Mouse (Mus musculus) heart, adult 11 months (tissue): ENCODE data around the gene Il10rb.

Source experiments
- DNase-seq: peaks from one replicate; pipeline ENCODE4 v3.0.0; 2022

Gene Il10rb

DNA sequence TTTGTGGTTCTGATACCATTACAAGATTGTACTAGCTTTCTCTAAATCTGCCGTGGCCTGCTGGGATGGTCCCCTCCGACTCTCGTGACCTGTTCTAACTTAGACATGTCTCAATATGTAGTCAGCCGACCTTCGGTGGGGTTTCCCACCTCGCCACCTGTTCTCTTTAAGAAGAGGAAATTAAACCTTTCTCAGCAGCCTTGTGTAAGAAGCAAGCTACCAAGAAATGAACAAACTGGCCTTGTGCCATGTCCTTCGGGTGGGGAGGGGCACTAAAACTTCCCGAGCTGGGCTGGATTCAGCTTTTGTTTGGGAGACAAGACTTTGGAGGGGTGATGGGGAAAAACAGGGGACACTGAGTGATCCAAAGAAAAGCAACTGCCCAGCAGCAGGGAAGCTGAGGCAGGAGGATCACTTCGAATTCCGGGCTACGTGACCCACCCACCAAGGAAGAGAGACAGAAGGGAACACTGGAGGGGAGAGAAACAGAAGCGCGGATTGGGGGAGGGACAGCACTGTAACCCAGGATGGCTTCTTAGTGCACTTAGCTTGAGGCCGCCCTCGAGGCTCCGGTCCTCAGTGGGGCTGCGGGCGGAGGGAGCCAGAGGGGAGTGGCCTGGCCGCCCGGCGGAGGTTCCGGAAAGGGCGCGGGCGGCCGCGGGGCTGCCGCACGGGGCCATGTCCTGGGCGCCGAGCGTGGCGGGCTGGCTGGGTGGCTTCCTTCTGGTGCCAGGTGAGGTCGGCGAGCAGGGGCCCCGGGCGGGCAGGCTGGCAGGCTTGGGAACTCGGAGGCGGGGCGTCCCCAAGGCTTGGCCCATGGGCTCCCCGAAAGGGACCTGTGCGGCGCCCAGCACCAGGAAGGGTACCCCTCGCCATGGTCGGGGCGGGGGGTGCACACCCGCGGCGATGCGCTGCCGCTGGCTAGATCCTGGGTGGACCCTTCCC, at the start of gene Il10rb:
Gene Il10rb, plus strand, starts transcription at position 525 of the 945 bp plus-strand sequence.
- peak; percentile 99 for DNase-seq

- DNase-seq: peak; percentile 87
Measured at GRCm38 (mm10) chr16:91356760-91357525, 49.0 kb upstream of the Il10rb start.

GRCm38 (mm10) chr16:91357526-91357900, 48.5 kb upstream of the Il10rb start:
- peak; percentile 73 for DNase-seq

GRCm38 (mm10) chr16:91358555-91358954, 47.4 kb upstream of the Il10rb start:
- peak; percentile 94 for DNase-seq

DNA sequence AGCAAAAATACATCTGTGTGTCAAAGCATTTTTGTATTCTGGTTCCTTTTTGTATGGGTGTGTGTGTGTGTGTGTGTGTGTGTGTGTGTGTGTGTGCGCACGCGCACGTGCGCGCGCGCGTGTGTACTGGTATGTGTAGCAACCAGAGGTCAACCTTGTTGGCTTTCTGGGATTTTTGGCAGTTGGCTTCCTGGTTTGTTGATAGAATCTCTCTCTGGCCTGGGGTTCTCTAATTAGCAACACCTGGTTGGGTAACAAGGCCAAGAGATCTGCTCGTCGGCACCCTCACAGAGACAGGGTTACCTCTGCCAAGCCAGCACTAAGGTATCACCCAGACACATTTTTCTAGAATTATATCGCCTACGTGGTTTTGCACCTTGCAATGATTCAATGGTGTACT, 46.4 kb upstream of the Il10rb start:
- no peak for DNase-seq

GRCm38 (mm10) chr16:91360162-91360561, 45.8 kb upstream of the Il10rb start:
- DNase-seq: no peak

DNA sequence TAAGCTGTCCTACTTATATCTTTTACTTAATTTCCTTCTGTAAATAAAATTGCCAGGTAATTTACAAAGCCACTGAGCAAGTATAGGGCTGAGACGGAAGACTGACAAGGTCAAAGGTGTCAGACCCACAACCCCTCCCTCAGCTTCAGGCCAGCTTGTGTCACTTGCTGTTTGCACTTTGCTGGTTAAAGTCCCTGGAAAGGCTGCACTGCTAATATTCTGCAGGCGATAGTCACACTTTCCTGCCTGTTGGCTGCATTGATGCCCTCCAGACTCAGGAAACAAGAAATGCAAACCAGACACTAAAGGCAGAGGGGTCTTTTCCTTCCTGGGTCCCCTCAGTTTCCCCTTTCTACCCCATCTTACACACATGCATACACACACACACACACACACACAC, 44.0 kb upstream of the Il10rb start:
- peak; percentile 86 for DNase-seq

GRCm38 (mm10) chr16:91362616-91363272, 43.2 kb upstream of the Il10rb start:
- peak; percentile 98 for DNase-seq

GRCm38 (mm10) chr16:91363483-91363882, 42.5 kb upstream of the Il10rb start:
- DNase-seq: peak; percentile 99

GRCm38 (mm10) chr16:91366567-91366966, 39.4 kb upstream of the Il10rb start:
- peak; percentile 86 for DNase-seq

DNA sequence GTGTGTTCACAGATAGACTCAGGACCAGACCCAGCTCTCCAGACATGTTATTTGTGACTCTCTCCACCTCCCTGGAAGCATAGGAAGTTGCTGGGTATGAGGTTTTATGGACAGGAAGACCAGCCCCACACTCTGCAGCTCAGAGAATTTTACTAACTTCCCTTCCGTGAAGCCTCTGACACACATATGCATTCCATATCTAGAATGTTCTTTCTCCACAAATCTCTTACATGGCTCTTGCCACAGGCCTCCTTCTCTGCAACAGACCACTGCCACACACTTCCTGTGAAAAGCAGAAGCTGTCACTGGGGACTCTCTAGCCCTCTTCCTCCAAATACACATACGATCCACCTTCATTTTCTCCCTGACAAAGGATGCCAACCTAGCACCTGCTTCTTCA, 38.9 kb upstream of the Il10rb start:
- DNase-seq: peak; percentile 95

GRCm38 (mm10) chr16:91372577-91373472, 33.1 kb upstream of the Il10rb start, which contains the start of gene Ifnar2:
Ifnar2 (plus strand) TSS chr16:91372783.
- peak; percentile 99 for DNase-seq

GRCm38 (mm10) chr16:91373473-91374252, 32.3 kb upstream of the Il10rb start:
- peak; percentile 88 for DNase-seq

GRCm38 (mm10) chr16:91374253-91374634, 31.7 kb upstream of the Il10rb start:
- peak; percentile 30 for DNase-seq

DNA sequence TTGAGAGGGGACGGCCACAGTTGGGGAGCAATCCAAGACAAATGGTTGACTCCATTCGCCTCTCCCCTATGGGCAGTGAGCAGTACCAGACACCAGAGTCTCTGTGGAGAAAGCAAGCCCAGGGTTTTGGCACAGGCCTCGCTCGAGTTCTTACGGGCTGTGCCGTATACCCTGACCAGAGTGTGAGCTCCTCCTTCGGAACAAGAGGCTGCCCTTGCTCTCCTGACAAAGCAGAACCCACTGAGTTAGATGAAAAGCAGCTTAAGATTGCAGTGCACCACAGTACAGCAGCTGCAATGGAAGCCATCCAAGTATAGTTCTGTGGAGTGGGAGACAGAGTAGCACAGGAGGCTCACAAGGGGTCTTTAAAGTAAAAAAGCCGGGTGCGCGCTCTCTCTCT, 29.3 kb upstream of the Il10rb start:
- no peak for DNase-seq

- DNase-seq: no peak
Measured at GRCm38 (mm10) chr16:91378431-91378986, 27.5 kb upstream of the Il10rb start.

DNA sequence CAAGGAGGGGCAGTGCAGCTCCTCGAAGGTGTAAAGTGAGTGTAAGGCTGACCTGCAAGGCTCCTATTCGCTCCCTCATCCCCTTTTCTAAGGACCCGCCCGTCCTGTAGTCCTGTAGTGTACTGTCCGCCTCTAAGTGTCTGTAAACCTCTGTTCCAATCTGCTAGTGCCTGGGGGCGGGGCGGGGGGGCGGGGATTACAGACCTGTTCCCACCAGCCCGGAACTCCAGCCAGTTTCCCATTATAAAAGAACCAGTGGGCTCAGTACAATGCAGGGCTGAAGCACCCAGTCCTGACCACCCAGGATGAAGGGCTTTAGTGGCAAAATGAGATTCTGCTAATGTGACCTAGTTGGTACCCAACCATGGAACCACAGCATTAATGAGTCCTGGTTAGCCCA, 27.0 kb upstream of the Il10rb start:
- peak; percentile 90 for DNase-seq

- no peak for DNase-seq
Measured at GRCm38 (mm10) chr16:91379412-91379811, 26.6 kb upstream of the Il10rb start.

DNA sequence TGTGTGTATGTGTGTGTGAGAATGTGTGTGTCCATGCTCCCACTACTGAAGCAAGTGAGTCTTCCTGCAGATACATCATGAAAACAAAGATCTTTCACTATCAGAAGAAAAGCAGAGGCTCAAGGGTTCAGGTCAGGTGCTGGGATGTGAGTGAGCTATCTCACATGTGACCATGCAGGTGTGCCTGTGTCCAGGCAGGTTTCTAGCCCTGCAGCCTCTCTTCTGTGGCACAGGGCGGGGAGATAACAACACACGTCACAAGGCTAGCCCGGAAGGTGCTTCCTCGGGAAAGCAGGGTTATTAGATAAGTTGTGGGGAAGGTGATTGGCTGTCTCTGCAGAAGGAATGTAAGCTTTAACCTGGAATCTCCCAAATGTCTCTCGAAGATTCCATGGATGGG, 25.8 kb upstream of the Il10rb start:
- DNase-seq: peak; percentile 90

DNA sequence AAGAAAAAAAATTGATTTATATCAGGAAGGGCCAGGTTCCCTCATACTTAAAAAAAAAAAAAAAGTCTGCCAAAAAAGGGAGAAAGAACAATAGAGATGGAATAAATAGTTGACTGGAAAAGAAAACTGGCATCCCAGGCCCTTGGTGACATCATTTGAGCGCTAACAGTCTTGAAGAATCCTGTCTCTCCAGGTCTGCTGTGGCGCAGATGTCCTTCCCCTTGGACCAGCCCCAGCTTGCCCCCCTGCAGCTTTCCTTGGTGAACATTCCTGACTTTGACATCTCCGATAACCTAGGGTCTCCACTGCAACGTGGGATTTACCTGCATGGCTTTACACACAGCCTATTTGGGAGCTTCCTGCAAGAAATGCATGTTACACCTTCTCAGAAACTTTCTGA, 24.4 kb upstream of the Il10rb start:
- peak; percentile 77 for DNase-seq

- DNase-seq: peak; percentile 93
Measured at GRCm38 (mm10) chr16:91382261-91382790, 23.6 kb upstream of the Il10rb start.
